Mouse (Mus musculus) Muller cell, postnatal 12 days (primary cell): ENCODE data around the gene Pa2g4.
"Not testable (repeated sequence)": the region's sequence is repeated elsewhere in the genome, so short reads cannot be mapped to it uniquely, and the experiment has no call there.

Experiments
- DNase-seq: peaks from one replicate; pipeline ENCODE4 v3.0.0-alpha.2; 2015; ENCODE audit errors: inconsistent ontology term

Pa2g4 gene

DNA sequence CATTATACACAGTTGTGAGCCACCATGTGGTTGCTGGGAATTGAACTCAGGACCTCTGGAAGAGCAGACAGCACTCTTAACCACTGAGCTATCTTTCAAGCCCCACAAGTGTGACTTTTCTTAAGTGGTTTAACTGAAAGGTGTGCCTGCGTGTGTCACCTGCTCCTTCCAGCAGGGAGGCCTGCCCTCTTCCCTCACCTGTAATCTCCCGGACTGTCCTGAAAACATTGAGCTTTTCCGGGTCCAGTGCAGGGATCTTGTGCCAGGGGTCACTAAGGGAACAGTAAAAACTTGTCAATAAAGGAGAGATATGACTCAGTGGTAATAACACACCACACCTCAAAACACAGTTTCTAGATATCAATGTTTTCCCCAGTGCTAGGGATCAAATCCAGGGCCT lies 13.5 kb upstream of the Pa2g4 start:
- DNase-seq = no peak

DNA sequence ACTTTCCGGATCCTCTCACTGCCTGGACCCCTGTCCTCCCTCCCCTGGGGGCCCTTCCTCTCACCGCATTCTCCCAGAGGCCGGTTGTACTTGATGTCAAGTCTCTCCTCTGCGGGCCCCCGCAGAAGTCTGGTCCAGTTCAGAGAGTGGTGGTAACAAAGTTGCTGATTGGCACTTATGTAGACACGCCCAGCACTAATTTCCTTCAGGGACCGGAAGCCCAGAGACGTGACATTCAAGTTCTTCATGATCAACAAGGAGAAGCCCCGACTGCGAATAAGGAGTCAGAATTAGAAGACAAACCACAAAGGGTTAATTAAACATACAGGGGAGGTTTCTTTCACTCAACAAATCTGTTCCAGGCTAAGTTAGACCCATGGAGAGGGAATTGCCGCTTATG lies 12.5 kb upstream of the Pa2g4 start:
- no peak for DNase-seq

DNA sequence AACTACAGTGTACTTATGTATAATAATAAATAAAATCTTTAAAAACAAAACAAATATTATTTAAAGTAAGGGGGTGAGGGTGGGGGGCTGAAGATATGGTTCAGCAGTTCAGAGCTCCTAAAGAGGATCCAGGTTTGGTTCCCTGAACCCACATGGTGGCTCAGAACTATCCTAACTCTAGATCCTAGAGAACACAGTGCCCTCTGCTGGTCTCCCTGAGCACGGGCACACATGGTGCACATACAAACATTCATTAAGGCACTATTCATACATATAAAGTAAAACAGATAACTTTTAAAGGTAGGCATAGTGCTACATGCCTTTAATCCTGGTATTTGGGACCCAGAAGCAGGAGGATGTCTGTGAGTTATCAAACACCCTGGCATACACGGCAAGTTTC lies 9.3 kb upstream of the Pa2g4 start:
- no peak for DNase-seq

DNA sequence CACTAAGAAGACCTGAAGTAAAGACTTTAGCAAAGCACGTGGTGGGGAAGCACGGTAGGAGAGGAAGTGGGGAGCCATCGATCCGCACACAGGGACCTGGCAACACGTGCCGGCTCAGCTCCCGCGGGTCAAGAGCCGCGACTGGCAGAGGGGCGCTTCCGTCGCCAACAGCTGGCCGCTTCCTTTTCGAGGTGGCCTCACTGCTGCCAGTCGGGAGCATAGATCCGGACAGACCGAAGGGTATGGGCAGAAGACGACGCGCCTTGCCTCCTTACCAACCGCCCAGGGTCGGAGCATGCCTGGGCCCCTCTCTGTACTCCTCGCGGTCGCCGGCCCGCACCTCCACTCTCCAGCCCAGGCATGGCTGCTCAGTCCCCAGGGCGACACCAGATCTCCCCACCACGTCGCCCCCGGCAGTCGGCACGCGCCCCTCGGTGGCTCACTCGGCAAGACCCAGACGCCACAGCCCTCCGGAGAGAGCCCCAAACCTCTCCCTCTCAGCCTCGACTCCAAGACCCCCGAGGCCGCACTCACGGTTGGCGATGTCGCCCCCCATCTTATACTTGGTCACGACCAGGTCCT lies 490 bp downstream of the Pa2g4 start:
- peak; percentile 20 for DNase-seq

DNA sequence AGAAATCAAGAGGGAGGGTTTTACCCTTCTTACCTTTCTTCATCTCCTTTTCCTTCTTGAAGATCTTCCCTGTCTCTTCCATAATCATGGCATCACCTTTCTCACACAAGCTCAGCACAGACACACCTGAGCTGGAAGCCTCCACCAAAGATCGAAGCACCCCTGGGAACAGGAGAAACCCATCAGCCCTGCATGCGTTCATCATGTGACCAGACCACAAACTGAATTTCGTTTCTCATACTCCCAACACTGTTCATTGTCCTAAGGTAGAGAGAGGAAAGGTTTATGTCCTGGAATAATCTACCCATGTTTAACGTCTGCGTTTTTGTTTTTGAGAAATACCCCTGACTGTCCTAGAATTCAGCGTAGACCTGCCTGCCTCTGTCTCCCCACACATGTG lies 2.2 kb downstream of the Pa2g4 start:
- DNase-seq = no peak

DNA sequence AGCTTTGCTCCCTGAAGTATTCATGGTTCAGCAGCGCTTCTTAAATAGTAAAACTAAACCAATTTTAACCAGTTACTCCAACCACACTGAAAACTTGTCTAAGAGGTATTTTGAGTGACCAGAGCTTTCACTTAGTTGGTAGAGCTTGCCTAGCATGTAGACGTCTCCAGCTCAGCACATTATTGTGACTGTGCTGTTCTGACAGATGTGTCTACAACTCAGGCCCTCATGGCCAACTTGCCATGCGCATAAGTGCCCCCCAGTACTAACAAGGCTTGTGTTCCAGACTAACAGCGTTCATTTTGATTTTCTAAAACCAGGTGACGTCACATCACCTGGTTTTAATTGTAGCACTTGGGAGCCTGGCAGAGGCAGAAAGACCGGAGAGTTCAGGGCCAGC lies 8.8 kb downstream of the Pa2g4 start:
- no peak for DNase-seq

DNA sequence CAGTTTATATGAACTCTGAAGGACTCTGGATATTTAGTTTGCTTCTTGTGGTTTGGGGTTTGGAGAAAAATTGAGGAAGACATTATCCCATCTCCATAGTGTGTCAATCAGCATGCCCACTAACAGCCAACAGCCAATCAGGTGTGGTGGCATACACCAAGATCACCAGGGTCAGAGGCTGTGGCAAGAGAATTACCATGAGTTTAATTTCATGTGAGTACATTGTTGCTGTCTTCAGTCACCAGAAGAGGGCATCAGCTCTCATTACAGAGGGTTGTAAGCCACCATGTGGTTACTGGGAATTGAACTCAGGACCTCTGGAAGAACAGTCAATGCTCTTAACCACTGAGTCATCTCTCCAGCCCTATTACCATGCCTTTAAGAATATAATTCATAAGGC lies 9.5 kb downstream of the Pa2g4 start:
- no peak for DNase-seq

DNA sequence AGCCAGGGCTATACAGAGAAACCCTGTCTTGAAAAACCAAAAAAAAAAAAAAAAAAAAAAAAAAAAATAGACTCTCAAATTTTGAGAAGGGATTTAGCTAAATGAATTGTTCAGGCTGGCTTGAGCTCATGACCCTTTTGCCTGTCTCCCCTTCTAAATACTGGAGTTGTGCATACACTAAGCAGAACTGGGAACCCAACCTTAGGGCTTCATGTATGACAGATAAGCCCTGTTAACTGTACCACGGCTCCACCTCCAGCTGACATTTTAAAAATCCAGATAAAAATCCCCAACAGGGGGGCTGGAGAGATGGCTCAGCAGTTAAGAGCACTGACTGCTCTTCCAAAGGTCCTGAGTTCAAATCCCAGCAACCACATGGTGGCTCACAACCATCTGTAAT lies 10.2 kb downstream of the Pa2g4 start:
- not testable (repeated sequence) for DNase-seq

DNA sequence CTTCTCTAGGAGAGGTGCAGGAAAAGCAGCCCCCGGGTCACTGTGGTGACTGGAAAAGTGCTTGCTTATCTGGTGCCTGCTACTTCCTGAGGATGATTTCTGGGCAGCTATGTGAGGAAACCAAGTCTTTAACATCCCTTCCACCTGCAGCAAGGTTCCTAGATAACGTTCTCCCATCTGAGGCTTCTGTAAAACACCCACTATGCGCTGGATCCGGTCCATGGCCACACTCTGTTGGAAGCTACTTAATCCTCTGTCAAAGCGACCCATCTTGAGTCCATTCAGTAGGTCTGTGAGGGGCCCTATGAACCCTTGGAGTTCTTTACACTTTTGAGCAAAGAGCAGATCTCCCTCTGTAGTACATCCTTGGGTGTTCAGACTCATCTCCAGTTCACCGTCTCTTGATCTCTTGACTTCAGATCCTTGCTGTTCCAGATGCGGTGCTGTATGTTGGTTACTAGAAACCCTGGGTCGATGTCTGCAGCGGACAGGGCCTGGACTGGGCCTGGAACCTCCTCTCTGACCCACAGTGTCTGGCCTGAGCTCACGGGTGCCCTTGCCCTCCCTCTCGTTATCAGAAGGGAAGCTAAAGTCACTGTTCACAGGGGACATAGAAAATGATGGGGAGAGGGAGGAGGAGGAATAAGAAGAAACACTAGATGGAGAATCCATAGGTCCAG lies 15.5 kb downstream of the Pa2g4 start:
- not testable (repeated sequence) for DNase-seq

DNA sequence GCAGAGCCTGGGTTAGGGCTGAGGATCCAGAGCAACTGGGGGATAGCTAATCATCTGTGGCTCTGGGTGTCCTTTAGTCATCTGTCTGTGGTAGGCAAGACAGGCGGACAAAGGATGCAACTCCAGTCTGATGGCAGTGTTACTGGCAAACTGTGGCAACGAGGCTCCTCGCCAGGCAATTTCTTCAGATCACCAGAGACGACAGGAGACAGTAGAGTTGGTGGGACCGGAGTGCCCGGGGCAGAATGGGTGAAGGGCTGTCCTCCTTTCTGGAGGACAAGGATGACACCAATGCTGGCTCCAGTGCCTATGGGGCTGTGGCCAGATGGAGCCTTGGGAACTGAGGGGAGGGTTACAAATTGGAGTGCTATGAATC lies 16.1 kb downstream of the Pa2g4 start:
- DNase-seq = not testable (repeated sequence)

DNA sequence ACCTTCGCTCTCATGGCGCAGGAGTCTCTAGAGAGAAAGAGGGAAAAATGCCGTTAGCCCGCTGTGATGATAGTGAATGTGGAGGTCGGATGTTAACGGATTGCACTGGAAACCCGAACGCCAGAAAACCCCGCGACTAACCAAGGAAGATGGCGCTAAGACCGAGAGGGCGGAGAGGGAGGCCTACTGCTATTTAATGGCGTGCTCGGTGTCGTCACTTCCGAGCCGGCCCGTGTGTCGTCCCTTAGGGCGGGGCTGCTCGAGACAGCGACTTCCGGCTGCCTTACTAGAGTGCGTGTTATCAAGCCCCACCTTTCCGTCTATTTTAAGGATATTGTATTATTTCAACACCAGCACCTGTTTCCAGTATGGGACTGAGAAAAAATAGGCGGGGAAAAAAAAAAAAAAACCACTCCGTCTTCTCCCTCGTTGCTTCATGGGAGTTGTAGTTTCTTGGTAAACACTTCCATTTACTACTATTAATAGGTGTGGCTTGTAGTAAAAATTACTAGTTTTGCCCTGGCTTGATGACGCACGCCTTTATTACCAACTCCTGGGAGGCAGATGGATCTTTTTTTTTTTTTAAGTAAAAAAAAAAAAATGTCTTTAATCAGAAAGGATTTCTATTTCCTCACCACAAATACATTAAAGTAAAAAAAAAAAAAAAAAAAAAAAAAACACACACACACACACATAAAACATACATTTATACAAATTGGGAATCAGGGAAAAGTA lies 16.7 kb downstream of the Pa2g4 start, which contains the start of gene Rpl41:
Rpl41 (minus strand) TSS at position 359 of the 735 bp plus-strand sequence.
- DNase-seq = peak; percentile 94

DNA sequence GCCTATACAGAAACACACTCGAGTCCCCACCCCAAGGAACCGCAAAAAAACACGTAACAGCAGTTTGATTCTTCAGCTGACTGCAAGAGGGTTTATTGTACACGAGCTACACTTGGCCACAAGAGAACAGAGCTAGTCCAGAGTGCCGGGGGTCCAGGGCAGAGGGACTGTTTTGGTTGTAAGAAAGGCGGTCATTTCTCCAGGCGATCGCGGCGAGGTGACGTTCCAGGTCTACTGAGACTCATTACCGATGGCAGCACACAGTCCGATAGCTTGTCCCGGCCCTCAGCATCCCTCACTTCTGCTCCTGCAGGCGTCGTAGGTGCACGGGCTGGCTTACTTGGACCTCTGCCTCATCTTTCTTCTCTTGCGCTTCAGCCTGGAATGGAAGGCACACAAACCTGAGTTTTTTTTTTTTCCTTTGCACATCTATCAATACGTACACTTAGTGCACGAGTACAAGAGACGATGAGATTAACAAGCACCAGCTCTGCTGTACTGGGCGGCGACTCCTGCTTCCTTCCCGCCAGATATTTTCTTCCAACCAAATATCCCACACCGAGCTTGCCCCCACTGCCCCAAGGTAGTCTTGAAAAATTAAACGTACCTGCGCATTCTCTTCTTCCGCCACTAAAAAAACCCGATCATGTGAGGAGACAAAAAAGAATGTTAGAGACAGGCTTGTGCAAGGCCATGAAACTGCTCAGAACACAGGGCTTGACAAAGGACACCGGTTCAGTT lies 17.6 kb downstream of the Pa2g4 start:
- DNase-seq = peak; percentile 37

DNA sequence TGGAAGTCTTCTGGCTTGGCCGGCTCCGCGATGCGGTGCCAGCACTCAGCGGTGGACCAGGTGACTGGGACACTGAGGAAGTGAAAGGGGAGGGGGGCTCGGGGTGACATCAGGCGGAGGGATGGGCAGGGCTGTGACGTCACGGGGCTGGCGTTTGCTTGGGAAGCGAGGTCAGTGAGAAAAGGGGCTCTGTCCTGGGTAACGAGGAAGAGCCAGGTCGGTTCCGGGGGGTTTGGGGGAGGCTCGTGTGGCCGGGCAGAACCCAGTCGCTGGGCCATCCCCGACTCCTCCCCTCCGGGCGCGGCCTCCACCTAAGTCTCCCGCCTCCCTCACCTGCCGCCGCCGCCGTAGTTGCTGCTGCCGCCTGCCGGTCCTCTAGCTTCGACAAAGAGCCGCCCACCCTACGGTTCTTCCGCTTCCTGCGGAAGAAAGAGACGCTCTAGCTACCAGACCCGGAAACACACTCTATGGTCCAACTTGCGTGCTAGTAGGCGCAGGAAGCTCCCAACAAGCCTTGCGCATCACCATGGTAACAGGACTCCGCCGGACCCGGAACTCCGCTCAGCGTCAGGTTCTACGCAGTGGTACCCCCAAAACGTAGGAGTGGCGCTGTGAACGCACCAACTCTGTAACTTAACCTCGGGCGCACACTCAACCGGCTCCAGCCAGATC lies 18.3 kb downstream of the Pa2g4 start, which contains the start of gene Zc3h10:
Zc3h10 (minus strand) TSS at position 414 of the 672 bp plus-strand sequence.
- DNase-seq = peak; percentile 97

DNA sequence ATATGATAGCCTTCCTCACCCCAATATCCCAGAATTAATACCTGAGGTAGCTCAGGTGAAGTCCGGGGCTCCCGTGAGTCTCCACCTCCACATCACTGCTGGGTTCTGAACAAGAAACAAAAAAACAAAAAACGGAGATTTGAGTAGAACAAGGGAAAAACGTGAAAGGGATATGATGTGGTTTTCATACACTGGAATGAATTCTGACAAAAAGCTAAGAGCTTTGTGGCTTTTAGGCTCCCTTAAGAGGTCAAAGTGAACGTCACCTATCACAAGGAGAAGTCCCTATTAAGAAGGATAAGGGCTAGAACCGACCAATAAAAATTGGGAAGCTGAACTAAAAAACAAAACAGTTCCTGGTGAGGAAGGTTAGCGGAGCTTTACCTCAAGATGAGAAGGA lies 19.0 kb downstream of the Pa2g4 start:
- no peak for DNase-seq

DNA sequence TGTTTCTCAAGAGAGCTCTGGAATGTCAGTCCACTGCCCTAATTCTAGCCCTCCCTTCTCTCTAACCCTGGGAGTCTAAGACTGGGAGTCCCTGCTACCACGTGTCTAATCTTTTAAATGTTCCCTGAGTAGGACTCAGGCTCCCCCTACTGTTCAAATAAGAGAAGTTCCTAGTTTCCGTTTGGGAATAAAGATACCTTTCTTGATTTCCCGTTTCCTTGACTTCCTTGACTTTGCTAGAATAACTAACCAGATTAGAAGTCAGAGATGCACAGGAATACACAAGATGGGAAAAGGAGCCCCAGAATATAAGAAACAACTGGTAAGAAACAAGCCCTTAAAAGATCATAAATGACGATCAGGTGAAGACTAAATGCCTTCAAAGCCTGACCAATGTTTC lies 19.4 kb downstream of the Pa2g4 start:
- peak; percentile 66 for DNase-seq

DNA sequence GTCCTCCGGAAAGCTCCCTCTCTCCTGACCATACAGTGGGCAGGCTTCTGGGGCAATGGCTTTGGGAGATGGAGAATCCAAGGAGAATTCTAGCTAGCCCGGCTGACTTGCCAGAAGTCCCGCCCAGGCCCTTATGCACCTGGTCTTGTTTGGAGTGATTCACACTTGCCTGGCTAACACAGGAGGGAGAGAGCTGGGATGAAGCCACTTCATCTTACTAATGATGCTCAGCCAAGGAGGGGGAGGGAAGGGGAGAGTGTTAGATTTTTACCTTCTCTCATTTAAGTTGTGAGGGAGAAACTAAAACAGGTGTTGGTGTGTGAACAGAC lies 20.3 kb downstream of the Pa2g4 start:
- no peak for DNase-seq

DNA sequence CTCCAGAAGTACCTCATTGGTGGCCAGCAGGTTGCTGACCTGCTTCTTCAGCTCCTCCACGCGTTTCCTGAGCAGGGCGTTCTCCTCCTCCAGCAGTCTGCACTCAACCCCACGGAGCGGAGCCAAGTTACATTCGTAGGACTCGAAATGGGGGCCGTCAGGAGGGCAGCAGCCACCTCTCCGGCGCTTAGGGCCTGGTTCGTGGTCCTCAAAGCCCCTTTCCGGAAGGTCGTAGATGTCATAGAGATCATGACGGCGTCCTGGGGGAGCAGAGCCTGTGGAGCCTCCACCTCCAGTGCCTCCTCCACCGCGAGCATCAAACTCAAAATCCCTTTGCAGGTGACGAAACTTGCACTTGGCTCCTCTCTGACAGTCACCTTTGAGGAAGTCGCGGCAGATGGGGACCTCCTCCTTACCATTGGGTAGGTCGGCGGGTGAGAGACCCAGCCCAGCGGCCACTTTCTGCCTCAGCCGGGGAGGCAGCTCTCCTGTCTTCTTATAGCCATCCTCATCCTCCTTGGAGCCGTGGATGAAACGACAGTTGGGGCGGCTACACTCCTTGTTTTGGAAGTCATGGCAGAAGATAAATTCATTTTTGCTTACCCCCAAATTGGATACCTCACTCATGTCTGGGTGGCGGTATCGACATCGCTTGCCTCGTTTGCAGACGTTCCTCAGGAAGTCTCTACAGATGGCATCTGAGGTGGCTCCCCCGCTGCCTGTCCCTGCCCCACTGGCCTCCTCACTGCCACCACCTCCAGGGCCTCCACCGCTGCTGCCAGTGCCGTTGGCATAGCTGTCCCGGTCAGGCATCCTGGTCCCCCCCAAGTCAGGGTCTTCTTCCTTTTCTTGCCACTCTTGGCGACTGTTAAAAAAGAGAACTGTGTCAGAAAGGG lies 20.9 kb downstream of the Pa2g4 start:
- DNase-seq = no peak

DNA sequence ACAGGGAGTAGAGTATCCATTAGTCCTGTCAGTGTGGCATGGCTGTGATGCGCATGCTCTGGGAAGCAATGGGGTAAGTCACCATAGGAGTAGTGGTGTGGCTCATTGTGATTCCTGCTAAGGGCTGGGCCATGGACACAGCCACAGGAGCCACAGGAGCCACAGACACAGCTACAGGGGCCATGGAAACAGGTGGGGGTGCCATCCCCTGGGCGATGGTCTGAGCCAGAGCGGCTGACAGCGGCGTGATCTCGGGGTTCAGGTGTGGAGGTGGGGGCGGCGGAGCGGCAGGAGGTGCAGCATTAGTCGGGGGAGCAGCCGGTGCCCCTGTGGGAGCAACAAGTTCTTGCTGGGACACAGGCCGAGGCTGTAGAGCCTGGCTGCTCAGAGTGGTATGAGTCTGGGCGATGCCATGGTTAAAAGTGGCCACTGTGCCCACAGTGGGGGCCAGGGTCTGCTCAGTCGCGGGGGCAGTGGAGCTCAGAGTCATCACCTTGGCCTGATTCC lies 21.6 kb downstream of the Pa2g4 start:
- DNase-seq = no peak

DNA sequence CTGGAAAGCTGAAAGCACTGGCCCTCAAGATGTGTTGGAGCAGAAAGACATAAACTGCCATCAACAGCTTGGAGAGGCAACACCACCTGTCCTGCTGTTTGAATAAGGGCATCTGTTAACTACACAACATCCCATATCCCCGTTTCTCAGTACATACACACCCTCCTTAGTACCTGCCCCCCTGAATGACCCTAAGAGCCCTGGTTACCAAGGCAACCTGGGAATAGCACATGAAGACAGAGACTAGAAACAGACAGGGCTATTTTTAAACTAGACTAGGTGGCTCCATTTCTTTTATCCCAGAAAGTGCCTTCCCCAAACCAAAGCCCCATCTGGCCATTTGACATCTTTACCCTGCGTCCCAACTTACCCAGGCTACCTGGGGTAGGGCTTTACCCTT lies 22.7 kb downstream of the Pa2g4 start:
- no peak for DNase-seq

DNA sequence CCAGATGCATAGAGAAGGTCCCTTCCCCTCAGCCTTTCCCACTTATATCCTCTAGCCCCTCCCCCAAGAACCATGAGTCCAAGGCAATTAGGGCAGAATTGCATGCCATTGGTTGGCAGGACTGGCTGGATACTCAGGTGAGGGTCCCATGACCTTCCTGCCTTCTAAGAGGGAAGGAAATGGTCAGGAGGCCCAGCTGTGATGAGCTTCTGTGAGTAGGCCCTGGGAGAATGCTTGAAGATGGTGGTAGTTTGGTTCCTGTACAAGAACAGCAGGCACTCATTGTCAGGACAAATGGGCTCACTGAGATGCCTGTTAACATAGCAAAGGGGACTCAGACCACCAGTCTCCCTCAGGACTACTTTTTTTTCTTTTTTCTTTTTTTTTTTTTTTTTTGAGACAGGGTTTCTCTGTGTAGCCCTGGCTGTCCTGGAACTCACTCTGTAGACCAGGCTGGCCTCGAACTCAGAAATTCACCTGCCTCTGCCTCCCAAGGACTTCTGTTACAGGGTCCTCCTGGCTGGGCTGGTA lies 27.4 kb downstream of the Pa2g4 start:
- no peak for DNase-seq
